Mouse (Mus musculus) hindbrain, embryonic 15.5 days (tissue): ENCODE measurements around the gene Mmgt2. TPM values are rescaled to one million over a fixed set of nuclear protein-coding genes. Genes with fewer than 3 reads are reported as not detected.

Experiments
- ATAC-seq: fragments of 200-750 bp; cut with Nextera tagmentation; 2 replicates; pipeline ENCODE4 v1.8.0; 2017; ENCODE audit warnings: low read depth, moderate number of reproducible peaks, moderate TSS enrichment; ENCODE audit not compliant: low FRiP score
- H3K27ac ChIP-seq: fragments of 300-500 bp; sonication (generic); replicated peaks from 2 replicates; pipeline ENCODE4 v1.5.1; 2015; ENCODE audit warnings: mild to moderate bottlenecking, inconsistent platforms
- H3K27me3 ChIP-seq: fragments of 300-500 bp; sonication (generic); 2 replicates; pipeline ENCODE4 v1.6.1; 2015; ENCODE audit warnings: control low read depth, inconsistent platforms
- H3K36me3 ChIP-seq: fragments of 300-500 bp; sonication (generic); 2 replicates; pipeline ENCODE4 v1.6.1; 2015; ENCODE audit warnings: control low read depth, inconsistent platforms
- H3K4me1 ChIP-seq: fragments of 300-500 bp; sonication (generic); replicated peaks from 2 replicates; pipeline ENCODE4 v1.6.1; 2015; ENCODE audit warnings: control low read depth, inconsistent platforms
- H3K4me2 ChIP-seq: fragments of 300-500 bp; sonication (generic); 2 replicates; pipeline ENCODE4 v1.6.1; 2015; ENCODE audit warnings: moderate library complexity, mild to moderate bottlenecking, inconsistent platforms
- H3K4me3 ChIP-seq: fragments of 300-500 bp; sonication (generic); 2 replicates; pipeline ENCODE4 v1.5.1; 2015; ENCODE audit warnings: mild to moderate bottlenecking, inconsistent platforms
- H3K9ac ChIP-seq: fragments of 300-500 bp; sonication (generic); 2 replicates; pipeline ENCODE4 v1.6.1; 2015; ENCODE audit warnings: inconsistent platforms
- H3K9me3 ChIP-seq: fragments of 300-500 bp; sonication (generic); 2 replicates; pipeline ENCODE4 v1.6.1; 2016; ENCODE audit warnings: control low read depth, inconsistent platforms
- WGBS: fragments of 180-500 bp; shearing (Covaris S2); methylation state at CpG from one replicate; pipeline ENCODE4 v1.1.7; 2015; 5-methylcytosine and 5-hydroxymethylcytosine counted together
- polyA plus RNA-seq: library from polyadenylated mRNA; unstranded; fragments of >200 nt; fragmentation: Nextera tagmentation; extraction: Ambion mirVana; gene quantifications from 2 replicates; pipeline ENCODE4 v1.2.1, GENCODE M21; 2015

Gene Mmgt2
- polyA plus RNA-seq, 1 experiment from 2014 or later, result 23.7 TPM

DNA sequence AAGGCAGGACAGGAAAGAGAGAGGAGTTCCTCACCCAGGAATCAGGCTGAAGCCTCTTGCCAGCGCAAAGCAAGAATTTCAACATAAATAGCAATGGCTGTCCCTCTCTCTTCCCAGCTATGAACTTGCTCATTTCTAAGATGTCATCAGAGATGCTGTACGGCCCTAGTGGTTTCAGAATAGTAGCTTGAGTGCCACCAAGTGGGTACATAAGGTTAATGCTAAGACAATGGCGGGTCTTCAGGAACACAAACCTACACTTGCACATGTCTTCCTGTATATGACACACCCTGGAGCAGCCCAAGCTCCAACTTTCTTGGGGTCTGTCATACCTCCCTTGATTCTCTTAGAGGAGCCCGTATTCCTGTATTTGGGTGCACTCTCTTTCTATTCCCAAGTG, 51.3 kb downstream of the Mmgt2 start:
- no peak overlapping the region for H3K9ac ChIP-seq
- no peak overlapping the region for H3K4me3 ChIP-seq
- H3K36me3 ChIP-seq, result no peaks in the 10 kb centered on the region
- H3K4me2 ChIP-seq, result no peak overlapping the region
- 78% methylated on average over 4 of the region's 4 CpGs for WGBS
- H3K27me3 ChIP-seq, result no peaks in the 10 kb centered on the region
- no peaks in the 10 kb centered on the region for H3K9me3 ChIP-seq
- no peaks in the 10 kb centered on the region for H3K4me1 ChIP-seq
- H3K27ac ChIP-seq, result no peak overlapping the region
- ATAC-seq, result no peak

DNA sequence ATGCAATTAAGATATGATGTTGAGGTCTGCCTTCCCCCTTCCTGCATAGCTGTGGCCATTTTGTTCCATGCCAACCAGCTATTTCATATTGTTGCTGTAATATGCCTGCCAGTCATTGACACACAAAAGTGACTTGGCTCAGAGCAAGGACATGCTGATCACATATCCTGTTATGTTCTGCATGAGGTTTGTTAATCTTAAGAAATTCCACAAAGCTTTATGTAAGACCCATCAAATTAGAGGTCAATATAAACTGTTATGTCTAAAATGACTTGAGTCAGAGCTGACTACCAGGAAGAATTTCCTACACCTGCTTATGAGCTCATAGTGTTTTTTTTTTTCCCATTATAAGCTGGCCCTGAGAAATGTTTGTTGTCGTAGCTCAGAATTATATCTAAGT, 52.8 kb downstream of the Mmgt2 start:
- Histone ChIP-seq H3K36me3 (no peaks in the 10 kb centered on the region), H3K27me3 (no peaks in the 10 kb centered on the region), H3K4me1 (no peaks in the 10 kb centered on the region), H3K4me3 (no peak overlapping the region), H3K4me2 (no peak overlapping the region), H3K27ac (no peak overlapping the region), H3K9ac (no peak overlapping the region), H3K9me3 (no peaks in the 10 kb centered on the region)
- no peak for ATAC-seq
- WGBS, result 79% methylated on average over 1 of the region's 1 CpGs

GRCm38 (mm10) chr11:62706141-62706540, 57.7 kb downstream of the Mmgt2 start:
- H3K4me2 ChIP-seq, result no peak overlapping the region
- H3K27me3 ChIP-seq, result no peaks in the 10 kb centered on the region
- ATAC-seq, result no peak
- no peaks in the 10 kb centered on the region for H3K4me1 ChIP-seq
- H3K36me3 ChIP-seq, result peaks cover 19% of the 10 kb centered on the region
- H3K9me3 ChIP-seq, result no peaks in the 10 kb centered on the region
- H3K4me3 ChIP-seq, result no peak overlapping the region
- H3K9ac ChIP-seq, result no peak overlapping the region
- WGBS, result 94% methylated on average over 2 of the region's 2 CpGs
- no peak overlapping the region for H3K27ac ChIP-seq

DNA sequence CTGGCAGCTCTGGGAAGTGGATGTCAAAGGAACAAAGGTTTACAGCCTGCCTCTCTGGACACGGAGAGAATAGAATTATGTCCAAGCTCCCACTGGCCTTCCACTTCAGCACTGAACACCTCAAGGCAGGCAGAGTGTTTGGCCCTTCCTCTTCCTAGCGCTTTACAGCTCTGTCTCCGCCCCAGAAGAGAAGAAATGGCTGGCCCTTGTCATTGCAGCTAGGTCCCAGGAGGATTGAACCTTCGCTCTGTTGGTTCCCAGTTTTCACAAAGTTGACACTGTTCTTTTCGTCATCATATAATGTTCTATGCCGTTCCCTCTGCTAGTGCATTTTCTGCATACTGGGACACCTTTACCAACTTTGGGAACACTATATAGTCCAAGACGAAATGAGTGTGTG, 59.8 kb downstream of the Mmgt2 start:
- Histone ChIP-seq H3K9me3 (no peaks in the 10 kb centered on the region), H3K36me3 (peaks cover 33% of the 10 kb centered on the region), H3K27ac (no peak overlapping the region), H3K4me3 (no peak overlapping the region), H3K4me1 (no peaks in the 10 kb centered on the region), H3K27me3 (no peaks in the 10 kb centered on the region), H3K4me2 (no peak overlapping the region), H3K9ac (no peak overlapping the region)
- no peak for ATAC-seq
- 85% methylated on average over 7 of the region's 7 CpGs for WGBS

DNA sequence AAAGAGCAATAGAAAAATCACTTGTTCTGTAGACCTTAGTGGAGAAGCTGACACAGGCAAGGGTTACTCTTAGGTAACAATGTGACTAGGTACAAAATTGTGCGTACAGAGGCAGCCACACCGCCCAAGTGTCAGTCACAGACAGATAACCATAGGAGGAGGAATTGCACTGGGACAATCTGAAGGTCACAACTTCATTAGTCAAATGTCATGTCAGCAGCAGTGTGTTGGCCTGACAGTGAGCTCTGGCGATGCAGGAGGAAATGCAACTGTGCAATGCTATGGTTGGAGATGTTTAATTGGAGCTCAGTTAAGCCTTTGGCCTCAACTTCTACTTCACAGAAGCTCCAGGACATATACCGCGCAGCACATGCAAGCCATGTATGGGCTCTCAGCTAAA, 62.2 kb downstream of the Mmgt2 start:
- Histone ChIP-seq H3K9ac (no peak overlapping the region), H3K9me3 (no peaks in the 10 kb centered on the region), H3K36me3 (peaks cover 54% of the 10 kb centered on the region), H3K27me3 (no peaks in the 10 kb centered on the region), H3K4me3 (no peak overlapping the region), H3K27ac (no peak overlapping the region), H3K4me2 (no peak overlapping the region), H3K4me1 (no peaks in the 10 kb centered on the region)
- WGBS, result 88% methylated on average over 5 of the region's 5 CpGs
- no peak for ATAC-seq

Other genes with a start within 250 kb of the Mmgt2 start
- 9.7 and 11.0 TPM in 2 replicates for gene Pigl, start 190.2 kb upstream of the Mmgt2 start, polyA plus RNA-seq
- gene Ncor1, start 190.1 kb upstream of the Mmgt2 start, polyA plus RNA-seq, result 177 and 180 TPM in 2 replicates
- 56.8 and 57.3 TPM in 2 replicates for gene Cenpv, start 109.4 kb upstream of the Mmgt2 start, polyA plus RNA-seq
- 4,365 and 4,386 TPM in 2 replicates for gene Ubb, start 97.5 kb upstream of the Mmgt2 start, polyA plus RNA-seq
- 30.9 and 31.2 TPM in 2 replicates for gene Trpv2, start 74.2 kb upstream of the Mmgt2 start, polyA plus RNA-seq
- 12.4 and 12.9 TPM in 2 replicates for gene Lrrc75a, start 141 bp upstream of the Mmgt2 start, polyA plus RNA-seq
- gene Zfp287, start 83.2 kb downstream of the Mmgt2 start, polyA plus RNA-seq, result 17.6 and 20.2 TPM in 2 replicates
- not detected in 2 replicates for gene Gm10428, start 104.4 kb downstream of the Mmgt2 start, polyA plus RNA-seq
- 27.0 and 31.0 TPM in 2 replicates for gene Zfp286, start 140.8 kb downstream of the Mmgt2 start, polyA plus RNA-seq
- 8.1 and 8.4 TPM in 2 replicates for gene Trim16, start 171.6 kb downstream of the Mmgt2 start, polyA plus RNA-seq
- gene Fbxw10, start 198.4 kb downstream of the Mmgt2 start, polyA plus RNA-seq, result 0.18 and 0.66 TPM in 2 replicates
- gene Tvp23b, start 230.8 kb downstream of the Mmgt2 start, polyA plus RNA-seq, result 52.4 and 53.8 TPM in 2 replicates